Mouse (Mus musculus) inflammation-experienced regulatory T-cells, adult 6 months (primary cell): Measurements from ENCODE around the gene Sun1. TPM values are rescaled to one million over a fixed set of nuclear protein-coding genes. Genes with fewer than 3 reads are reported as not detected.

Experiments
- ATAC-seq: one replicate; pipeline ENCODE4 v1.8.0; 2017
- polyA plus RNA-seq, 3 experiments: library from polyadenylated mRNA; unstranded; fragments of 100-300 nt; shearing (Covaris generic); gene quantifications; one replicate each; pipeline ENCODE4 v1.2.1; 2017

Sun1 gene
- polyA plus RNA-seq, 3 experiments from 2014 or later = 30.7 to 43.4 (median 38.5) TPM

- ATAC-seq = peak; percentile 86
These were observed 51.9 kb downstream of the Sun1 start, which contains the start of gene Get4 for GRCm38 (mm10) chr5:139252081-139252909. Gene Get4, plus strand, starts transcription at chr5:139252324.

- ATAC-seq = peak; percentile 30
These were observed 52.4 kb downstream of the Sun1 start for GRCm38 (mm10) chr5:139252910-139253245.

DNA sequence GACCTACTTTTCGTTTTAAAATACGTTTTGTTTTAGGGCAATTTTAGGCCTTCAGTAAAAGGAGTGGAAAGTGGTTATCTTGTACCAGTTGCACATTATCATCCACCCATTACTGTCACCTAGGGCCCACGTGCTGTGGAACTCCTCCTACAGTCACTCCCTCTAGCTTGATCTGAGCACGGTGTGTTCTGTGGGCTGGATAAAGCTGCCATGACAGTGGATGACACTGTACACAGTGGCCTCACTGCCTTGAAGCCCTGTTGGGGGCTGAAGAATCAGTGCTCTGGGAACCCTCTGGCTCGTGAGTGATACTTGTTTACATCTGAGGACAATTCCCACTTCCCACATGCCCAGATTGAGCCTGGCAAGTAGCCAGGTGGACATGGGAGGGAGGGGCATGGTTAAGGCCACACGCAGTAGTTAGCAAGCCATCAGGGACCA, 52.9 kb downstream of the Sun1 start:
- peak; percentile 21 for ATAC-seq

GRCm38 (mm10) chr5:139254938-139255337, 54.5 kb downstream of the Sun1 start:
- no peak for ATAC-seq

- ATAC-seq = no peak
These were observed 55.3 kb downstream of the Sun1 start for GRCm38 (mm10) chr5:139255777-139256176.

DNA sequence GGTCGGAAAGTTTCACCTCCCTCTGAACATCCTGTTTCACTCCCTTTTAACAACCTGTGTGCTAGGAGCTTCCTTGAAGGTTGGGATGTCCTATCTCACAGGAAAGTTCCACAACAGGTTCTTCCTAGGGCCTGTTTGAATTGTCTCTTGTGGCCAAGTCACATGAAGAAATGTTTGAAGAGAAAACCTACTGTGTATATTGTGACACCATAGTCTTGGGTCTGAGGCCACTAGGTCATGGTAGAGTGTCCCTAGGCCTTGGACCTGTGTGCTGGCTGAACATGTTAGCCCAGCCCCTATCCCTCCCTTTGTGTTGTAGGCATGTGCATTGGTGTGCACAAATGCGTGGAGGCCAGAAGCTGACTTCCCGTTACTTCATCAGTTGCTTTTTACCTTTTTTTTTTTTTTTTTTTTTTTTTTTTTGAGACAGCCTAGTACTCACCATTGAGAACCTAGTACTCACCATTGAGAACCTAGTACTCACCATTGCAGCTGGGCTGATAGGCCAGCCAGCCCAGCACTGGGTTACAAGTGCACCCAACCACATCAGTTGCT, 55.9 kb downstream of the Sun1 start:
- no peak for ATAC-seq

GRCm38 (mm10) chr5:139257265-139257664, 56.8 kb downstream of the Sun1 start:
- no peak for ATAC-seq

- no peak for ATAC-seq
These were observed 57.4 kb downstream of the Sun1 start for GRCm38 (mm10) chr5:139257818-139258217.

- ATAC-seq = no peak
These were observed 58.1 kb downstream of the Sun1 start for GRCm38 (mm10) chr5:139258371-139259035.

GRCm38 (mm10) chr5:139259853-139260252, 59.4 kb downstream of the Sun1 start:
- no peak for ATAC-seq

DNA sequence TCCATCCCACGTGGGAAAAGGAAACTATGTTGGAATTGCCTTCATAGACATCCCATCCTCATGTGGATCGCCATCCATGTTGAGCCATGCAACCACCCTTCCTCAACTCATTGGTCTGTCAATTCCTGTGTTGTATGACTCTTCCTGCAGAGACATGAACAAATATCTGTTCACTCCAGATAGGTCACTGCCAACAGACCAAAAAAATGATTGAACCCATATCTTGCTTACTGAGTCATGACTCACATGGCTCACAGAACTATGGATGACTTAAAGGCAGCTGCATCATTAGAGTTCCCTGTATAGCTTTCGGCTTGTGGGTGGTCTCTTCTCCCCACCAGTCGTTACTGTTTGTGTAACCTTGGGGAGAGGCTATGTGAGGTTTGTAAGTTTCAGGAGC, 61.0 kb downstream of the Sun1 start:
- ATAC-seq = no peak

- ATAC-seq = no peak
These were observed 67.2 kb downstream of the Sun1 start for GRCm38 (mm10) chr5:139267661-139268060.

DNA sequence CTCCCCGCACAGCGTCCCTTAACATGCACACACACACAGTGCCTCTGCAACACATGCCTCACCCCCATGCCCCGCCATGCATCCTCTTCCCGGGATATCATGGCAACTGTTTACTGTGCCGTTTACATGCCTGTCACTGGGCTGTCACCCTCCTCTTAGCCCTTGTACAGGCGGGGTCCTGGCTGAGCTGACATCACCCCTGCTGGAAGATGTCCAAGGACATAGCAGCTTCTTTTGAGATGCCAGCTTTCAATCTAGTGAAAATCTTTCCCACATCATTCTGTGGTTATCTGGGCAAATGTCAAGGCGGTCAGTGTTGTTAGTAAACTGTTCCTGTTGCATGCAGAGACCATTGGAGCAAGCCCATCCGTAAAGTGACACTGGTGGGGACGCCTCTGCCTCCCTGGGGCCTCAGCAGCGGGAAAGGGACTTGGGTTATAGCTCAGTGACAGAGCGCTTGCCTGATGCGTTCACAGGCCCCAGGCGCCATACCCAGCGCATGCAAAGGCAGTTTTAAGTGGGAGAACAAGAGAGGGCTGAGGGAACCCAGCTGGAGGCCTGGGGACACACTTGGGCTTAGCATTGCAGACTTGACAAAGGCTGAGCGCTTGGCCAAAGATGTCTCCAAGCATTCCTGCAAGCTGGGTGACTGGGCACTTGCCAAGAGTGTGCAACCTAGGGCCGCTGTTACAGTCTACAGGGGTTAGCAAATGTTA, 70.5 kb downstream of the Sun1 start:
- no peak for ATAC-seq

GRCm38 (mm10) chr5:139271994-139272554, 71.6 kb downstream of the Sun1 start:
- no peak for ATAC-seq

DNA sequence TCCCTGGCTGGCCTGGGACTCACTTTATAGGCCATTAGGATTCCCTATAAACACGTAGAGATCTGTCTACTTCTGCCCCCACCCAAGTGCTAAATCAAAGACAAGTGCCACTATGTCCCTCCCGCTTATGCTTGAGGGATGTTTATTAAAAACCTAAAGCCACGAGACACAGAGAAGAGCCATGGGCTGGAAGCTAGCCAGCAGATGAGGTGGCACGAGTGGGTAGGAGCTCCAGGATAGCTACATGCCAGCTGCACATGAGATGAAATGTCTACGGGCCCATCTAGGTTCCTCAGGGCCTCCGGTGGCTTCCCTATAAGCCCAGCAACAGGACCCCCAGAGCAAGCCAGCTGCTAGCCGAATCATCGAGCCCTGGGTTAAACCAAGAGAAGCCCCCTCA, 76.8 kb downstream of the Sun1 start:
- no peak for ATAC-seq

- no peak for ATAC-seq
These were observed 81.1 kb downstream of the Sun1 start for GRCm38 (mm10) chr5:139281373-139282112.

- ATAC-seq = peak; percentile 73
These were observed 81.8 kb downstream of the Sun1 start for GRCm38 (mm10) chr5:139282191-139282590.

DNA sequence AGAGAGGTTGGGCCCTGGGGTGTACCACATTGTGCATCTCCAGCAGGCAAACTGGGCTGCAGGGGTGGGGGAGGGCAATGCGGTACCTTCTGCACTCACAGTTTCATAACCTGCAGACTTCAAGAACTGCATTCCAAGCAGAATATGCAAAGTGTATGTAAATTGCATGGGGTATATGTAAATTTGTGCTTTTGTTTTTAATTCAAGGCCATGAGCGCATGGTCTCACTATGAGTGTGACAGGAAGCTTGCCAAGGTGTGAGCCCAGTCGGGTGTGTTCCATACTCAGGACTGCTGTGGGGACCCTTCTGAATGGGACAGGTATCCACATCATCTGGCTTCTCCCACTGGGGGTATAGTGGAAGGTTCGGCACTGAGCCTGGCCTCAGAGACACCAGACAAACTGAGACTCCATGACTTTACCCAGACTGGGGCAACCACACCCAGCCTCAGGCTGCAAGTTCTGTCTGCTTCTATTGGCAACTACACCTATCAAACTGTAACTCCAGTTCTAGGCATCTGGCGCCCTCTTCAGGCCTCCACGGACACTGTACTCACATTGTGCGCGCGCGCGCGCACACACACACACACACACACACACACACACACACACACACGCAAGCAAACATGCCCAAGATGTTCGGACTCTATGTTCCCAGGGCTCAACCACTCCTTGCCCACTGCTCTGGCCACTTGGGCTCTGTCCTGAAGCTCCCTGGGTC, 83.2 kb downstream of the Sun1 start:
- peak; percentile 75 for ATAC-seq

- ATAC-seq = no peak
These were observed 85.1 kb downstream of the Sun1 start for GRCm38 (mm10) chr5:139285383-139286067.

DNA sequence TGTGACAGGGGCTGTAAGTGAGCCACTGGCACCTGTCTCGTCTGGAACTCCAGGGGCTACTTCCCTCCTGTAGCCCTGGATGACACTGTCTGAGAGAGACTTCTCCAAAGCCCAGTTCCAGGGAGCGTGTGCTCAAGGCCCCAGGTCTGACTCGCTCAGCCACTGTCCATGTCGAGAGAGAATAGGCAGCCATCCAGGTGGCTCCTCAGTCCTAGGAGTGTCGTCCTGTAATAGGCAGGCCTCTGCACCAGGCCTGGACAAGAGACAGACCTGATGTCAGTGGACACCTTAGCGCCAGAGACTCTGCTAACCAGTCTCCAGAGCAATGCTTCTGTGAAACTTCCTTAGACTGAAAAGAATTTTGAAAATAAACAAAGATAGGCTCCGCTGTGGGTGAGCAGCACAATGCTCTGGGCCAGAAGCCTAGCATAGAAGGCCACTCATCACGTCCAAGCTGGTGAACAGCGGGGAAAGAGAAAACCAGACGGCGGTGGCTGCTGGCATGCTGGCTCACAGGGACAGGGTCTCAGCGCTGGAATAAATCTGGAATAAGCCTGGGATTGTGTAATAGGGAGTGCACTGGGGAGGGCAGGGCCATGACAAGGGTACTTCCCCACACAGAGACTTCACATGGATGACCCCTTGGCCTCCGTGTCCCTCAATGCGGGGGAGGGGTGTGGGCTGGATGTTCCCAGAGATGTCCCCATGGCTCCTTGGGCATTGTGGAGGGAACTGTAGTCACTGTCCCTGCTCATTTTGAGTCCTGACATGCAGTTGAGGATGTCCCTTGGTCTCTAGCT, 85.9 kb downstream of the Sun1 start:
- no peak for ATAC-seq
